Comparison of ENCODE assay signal across 18 mouse cellular contexts in genomic region chr6:17082238-17082637, GRCm38 (mm10).
"Had no signal": no experiment of that assay in that cellular context is flagged by ENCODE, and none has a peak within 500 bp of the region (broad histone marks: within the 10 kb centered on the region; RNA-seq: fewer than 3 reads in every experiment).

No protein-coding gene starts in this region.

- H3K4me2 ChIP-seq: lung, embryonic 15.5 days; midbrain, embryonic 11.5 days; neural tube, embryonic 12.5 days; neural tube, embryonic 15.5 days; stomach, embryonic 15.5 days had no signal

- H3K9me3 ChIP-seq: lung, embryonic 15.5 days; neural tube, embryonic 12.5 days; neural tube, embryonic 15.5 days; stomach, embryonic 15.5 days had no signal

- H3K27ac ChIP-seq: liver, embryonic 14.5 days; lung, embryonic 15.5 days; neural tube, embryonic 12.5 days; neural tube, embryonic 15.5 days; stomach, embryonic 15.5 days had no signal

- H3K27me3 ChIP-seq: lung, embryonic 15.5 days; neural tube, embryonic 12.5 days; neural tube, embryonic 15.5 days; stomach, embryonic 15.5 days had no signal

- H3K9ac ChIP-seq: liver, embryonic 14.5 days; liver, postnatal 0 days; lung, embryonic 15.5 days; neural tube, embryonic 12.5 days; neural tube, embryonic 15.5 days; stomach, embryonic 15.5 days had no signal

- ATAC-seq: liver, postnatal 0 days had no signal

- DNase-seq: kidney, adult 18-20 months; kidney, adult 9 months; kidney, postnatal 14 days; kidney, postnatal 4 days; left cerebral cortex, postnatal 4 days; liver, postnatal 0 days; lung, postnatal 10 days; lung, postnatal 4 days; midbrain, embryonic 14.5 days; right cerebral cortex, postnatal 25 days; spleen, adult 18-20 months; thymus, postnatal 25 days had no signal

- H3K4me3 ChIP-seq: lung, embryonic 15.5 days; neural tube, embryonic 12.5 days; neural tube, embryonic 15.5 days; stomach, embryonic 15.5 days had no signal

- H3K36me3 ChIP-seq: lung, embryonic 15.5 days; neural tube, embryonic 12.5 days; neural tube, embryonic 15.5 days; stomach, embryonic 15.5 days had no signal

- H3K4me1 ChIP-seq: neural tube, embryonic 15.5 days had no signal
